ENCODE assay signal across 8 mouse cellular contexts in genomic region chr11:79591591-79591975, GRCm38 (mm10). TPM values are rescaled to one million over a fixed set of nuclear protein-coding genes. Genes with fewer than 3 reads are reported as not detected.
DNase-seq lines count a peak whose midpoint lies in the region; ATAC-seq and TF ChIP-seq lines count a peak whose summit lies in the region.

No protein-coding gene starts in this region.

- no peak for TF ChIP-seq EP300 in heart, postnatal 0 days (IDR thresholded peaks at IDR 0.05; ENCODE audit: low read depth)
- no peak for TF ChIP-seq EP300 in ES-Bruce4 (IDR thresholded peaks at IDR 0.05; ENCODE audit: insufficient read depth, low read depth, low read length)

- H3K27me3 ChIP-seq in heart, postnatal 0 days (ENCODE audit: control insufficient read depth, insufficient read depth, low read length), result peaks cover 72% of the 10 kb centered on the region
- H3K27me3 ChIP-seq in ES-Bruce4 (ENCODE audit: control insufficient read depth, insufficient read depth, low read length, poor library complexity, severe bottlenecking), result no peaks in the 10 kb centered on the region
- peaks cover 27% of the 10 kb centered on the region for H3K27me3 ChIP-seq in embryonic facial prominence, embryonic 11.5 days (ENCODE audit: control insufficient read depth, insufficient read depth, low read length)
- H3K27me3 ChIP-seq in neural tube, embryonic 13.5 days, result peaks cover 13% of the 10 kb centered on the region; the same call in 1 of the 2 replicates

- intact Hi-C loops in left cerebral cortex, postnatal 25 days (cut with DNase I), result no loop called here

- peak overlapping the region; percentile 89 for H3K4me2 ChIP-seq in heart, postnatal 0 days (ENCODE audit: low read depth, low read length)
- H3K4me2 ChIP-seq in embryonic facial prominence, embryonic 11.5 days (ENCODE audit: low read depth, low read length), result peak overlapping the region; percentile 93
- H3K4me2 ChIP-seq in neural tube, embryonic 13.5 days, result peak overlapping the region; percentile 84

- WGBS in heart, postnatal 0 days, result 30% methylated on average over 5 of the region's 5 CpGs
- WGBS in embryonic facial prominence, embryonic 11.5 days, result 31% methylated on average over 5 of the region's 5 CpGs
- WGBS in neural tube, embryonic 13.5 days, result 28% methylated on average over 5 of the region's 5 CpGs

- H3K4me1 ChIP-seq in heart, postnatal 0 days (ENCODE audit: control insufficient read depth, insufficient read depth), result no peaks in the 10 kb centered on the region
- no peaks in the 10 kb centered on the region for H3K4me1 ChIP-seq in ES-Bruce4 (ENCODE audit: control insufficient read depth, insufficient read depth, low read length)
- H3K4me1 ChIP-seq in embryonic facial prominence, embryonic 11.5 days (ENCODE audit: control insufficient read depth, insufficient read depth, low read length), result no peaks in the 10 kb centered on the region
- H3K4me1 ChIP-seq in neural tube, embryonic 13.5 days (replicated peaks), result peaks cover 55% of the 10 kb centered on the region

- H3K36me3 ChIP-seq in heart, postnatal 0 days (replicated peaks; ENCODE audit: control insufficient read depth, insufficient read depth, low read length), result no peaks in the 10 kb centered on the region
- H3K36me3 ChIP-seq in ES-Bruce4 (ENCODE audit: control insufficient read depth, insufficient read depth, low read length, poor library complexity, severe bottlenecking), result no peaks in the 10 kb centered on the region
- H3K36me3 ChIP-seq in embryonic facial prominence, embryonic 11.5 days (replicated peaks; ENCODE audit: control insufficient read depth, insufficient read depth, low read depth, low read length), result no peaks in the 10 kb centered on the region
- no peaks in the 10 kb centered on the region for H3K36me3 ChIP-seq in neural tube, embryonic 13.5 days

- ATAC-seq in heart, postnatal 0 days (ENCODE audit: insufficient read depth, low read depth), result no peak
- no peak for ATAC-seq in embryonic facial prominence, embryonic 11.5 days (replicated peaks; ENCODE audit: insufficient number of reproducible peaks, low FRiP score, low TSS enrichment, low read depth)
- ATAC-seq in neural tube, embryonic 13.5 days (ENCODE audit: low read depth), result peak; percentile 51

- no peak overlapping the region for H3K27ac ChIP-seq in heart, postnatal 0 days (ENCODE audit: low read depth)
- no peak overlapping the region for H3K27ac ChIP-seq in ES-Bruce4 (ENCODE audit: insufficient read depth, low read length)
- no peak overlapping the region for H3K27ac ChIP-seq in embryonic facial prominence, embryonic 11.5 days (replicated peaks; ENCODE audit: low read depth, low read length)
- H3K27ac ChIP-seq in neural tube, embryonic 13.5 days (replicated peaks), result peak overlapping the region; percentile 89

- no peak overlapping the region for H3K9ac ChIP-seq in heart, postnatal 0 days (replicated peaks; ENCODE audit: low read depth, low read length)
- H3K9ac ChIP-seq in ES-Bruce4 (ENCODE audit: low read depth, poor library complexity, severe bottlenecking), result peak overlapping the region; percentile 72
- peak overlapping the region; percentile 70 for H3K9ac ChIP-seq in embryonic facial prominence, embryonic 11.5 days (replicated peaks; ENCODE audit: low read length)
- peak overlapping the region; percentile 90 for H3K9ac ChIP-seq in neural tube, embryonic 13.5 days

- H3K9me3 ChIP-seq in heart, postnatal 0 days (replicated peaks; ENCODE audit: control insufficient read depth, low read length), result no peaks in the 10 kb centered on the region
- H3K9me3 ChIP-seq in ES-Bruce4 (replicated peaks; ENCODE audit: control insufficient read depth, insufficient read depth, low read length, poor library complexity, severe bottlenecking), result no peaks in the 10 kb centered on the region
- H3K9me3 ChIP-seq in embryonic facial prominence, embryonic 11.5 days (replicated peaks; ENCODE audit: control insufficient read depth, low read length), result no peaks in the 10 kb centered on the region
- H3K9me3 ChIP-seq in neural tube, embryonic 13.5 days, result no peaks in the 10 kb centered on the region

- no peak for DNase-seq in heart, postnatal 0 days (ENCODE audit: low spot score)
- no peak for DNase-seq in heart, adult 9 months (ENCODE audit: low spot score in 2 of 2)
- DNase-seq in embryonic facial prominence, embryonic 11.5 days (ENCODE audit: low spot score), result no peak
- DNase-seq in left cerebral cortex, postnatal 25 days (ENCODE audit: low spot score in 2 of 2), result peak; percentile 44 to 48
- DNase-seq in embryo, embryonic 9.5 days (ENCODE audit: extremely low spot score), result no peak
- DNase-seq in thymus, postnatal 4 days, result no peak

- TF ChIP-seq POLR2A in ES-Bruce4 (IDR thresholded peaks at IDR 0.05; ENCODE audit: insufficient read depth, low read length), result no peak

- peak overlapping the region; percentile 52 for H3K4me3 ChIP-seq in heart, postnatal 0 days (ENCODE audit: low read depth, low read length)
- H3K4me3 ChIP-seq in ES-Bruce4 (ENCODE audit: low read depth, low read length), result peak overlapping the region; percentile 64
- peak overlapping the region; percentile 62 for H3K4me3 ChIP-seq in embryonic facial prominence, embryonic 11.5 days (ENCODE audit: low read depth, low read length)
- H3K4me3 ChIP-seq in neural tube, embryonic 13.5 days, result peak overlapping the region; percentile 71

- no peak for TF ChIP-seq CTCF in heart, postnatal 0 days (IDR thresholded peaks at IDR 0.05; ENCODE audit: low read depth)
- no peak for TF ChIP-seq CTCF in ES-Bruce4 (IDR thresholded peaks at IDR 0.05; ENCODE audit: low read depth, low read length)

RNA-seq across cellular contexts. Expression of gene Rab11fip4, which starts 0.6 kb away (rescaled TPM):
- 2.0 TPM in 1 of 2 replicates, not detected in the other for total RNA-seq in heart, postnatal 0 days (2014; rRNA removed; ENCODE audit: low replicate concordance)
- 0.03 TPM in 1 of 2 replicates, not detected in the other for polyA plus RNA-seq in heart, postnatal 0 days (2015; fragmentation: Nextera tagmentation; extraction: Ambion mirVana)
- polyA plus RNA-seq in ES-Bruce4 (2011; ENCODE audit: insufficient read depth, insufficient read length, low read depth, missing spikeins), result 27.3 and 28.9 TPM in 2 replicates
- 9.2 and 9.8 TPM in 2 replicates for polyA plus RNA-seq in embryonic facial prominence, embryonic 11.5 days (2014; fragmentation: Nextera tagmentation; extraction: Ambion mirVana)
- total RNA-seq in left cerebral cortex, postnatal 25 days (2021), result 100 to 1,000 TPM; 235 to 238 TPM
- 24.6 and 25.4 TPM in 2 replicates for polyA plus RNA-seq in neural tube, embryonic 13.5 days (2015; fragmentation: Nextera tagmentation; extraction: Ambion mirVana)

Comparison
In these comparisons a context has a peak if more than half of its experiments do, and no peak if none do; other contexts are left out.
1. DNase-seq: peak in left cerebral cortex, postnatal 25 days (2 of 2); none in heart, postnatal 0 days (single experiment), heart, adult 9 months (0 of 2), embryonic facial prominence, embryonic 11.5 days (single experiment), embryo, embryonic 9.5 days (single experiment) and thymus, postnatal 4 days (single experiment).
2. Peak in every context shown above with its lines, with median percentiles within 50 percentile points of each other: H3K4me2 ChIP-seq and H3K4me3 ChIP-seq.